Mouse (Mus musculus) MN1 (cell line): ENCODE results near the gene Cfap61.
"Not testable (repeated sequence)": the region's sequence is repeated elsewhere in the genome, so short reads cannot be mapped to it uniquely, and the experiment has no call there.

Experiments
- DNase-seq: peaks from one replicate; pipeline ENCODE4 v3.0.0-alpha.2; 2016; ENCODE audit warnings: low spot score

The Cfap61 gene

GRCm38 (mm10) chr2:145934339-145935231, at the start of gene Cfap61, which contains the start of gene Crnkl1:
Gene Cfap61 (plus strand): TSS chr2:145934784.
Gene Crnkl1 (minus strand): TSS chr2:145935014.
- DNase-seq: peak; percentile 95

GRCm38 (mm10) chr2:145884913-145885785, 49.4 kb upstream of the Cfap61 start:
- DNase-seq: peak; percentile 71

- DNase-seq: peak; percentile 26
Observed at GRCm38 (mm10) chr2:145887937-145888765, 46.4 kb upstream of the Cfap61 start.

- DNase-seq: no peak
Observed at GRCm38 (mm10) chr2:145888766-145889480, 45.7 kb upstream of the Cfap61 start.

GRCm38 (mm10) chr2:145890571-145890970, 44.0 kb upstream of the Cfap61 start:
- no peak for DNase-seq

- DNase-seq: no peak
Observed at GRCm38 (mm10) chr2:145893756-145894155, 40.8 kb upstream of the Cfap61 start.

- DNase-seq: no peak
Observed at GRCm38 (mm10) chr2:145898106-145898505, 36.5 kb upstream of the Cfap61 start.

- not testable (repeated sequence) for DNase-seq
Observed at GRCm38 (mm10) chr2:145900318-145900717, 34.3 kb upstream of the Cfap61 start.

- no peak for DNase-seq
Observed at GRCm38 (mm10) chr2:145901861-145902260, 32.7 kb upstream of the Cfap61 start, which contains the start of gene Naa20. Gene Naa20 (plus strand): TSS chr2:145902099.

GRCm38 (mm10) chr2:145903061-145903901, 31.3 kb upstream of the Cfap61 start:
- DNase-seq: peak; percentile 93

GRCm38 (mm10) chr2:145903983-145904616, 30.5 kb upstream of the Cfap61 start:
- peak; percentile 23 for DNase-seq

GRCm38 (mm10) chr2:145905156-145905555, 29.4 kb upstream of the Cfap61 start:
- no peak for DNase-seq

- DNase-seq: not testable (repeated sequence)
Observed at GRCm38 (mm10) chr2:145905884-145906283, 28.7 kb upstream of the Cfap61 start.

GRCm38 (mm10) chr2:145920941-145921650, 13.5 kb upstream of the Cfap61 start:
- DNase-seq: no peak

GRCm38 (mm10) chr2:145936975-145937374, 2.4 kb downstream of the Cfap61 start:
- no peak for DNase-seq

- no peak for DNase-seq
Observed at GRCm38 (mm10) chr2:145941403-145941802, 6.8 kb downstream of the Cfap61 start.

GRCm38 (mm10) chr2:145944286-145944685, 9.7 kb downstream of the Cfap61 start:
- no peak for DNase-seq

GRCm38 (mm10) chr2:145948402-145948954, 13.9 kb downstream of the Cfap61 start:
- DNase-seq: no peak
